Mouse (Mus musculus) erythroblast, embryonic 14.5 days (primary cell): ENCODE measurements around the gene Hnrnpa3.

Experiments
- GATA1 ChIP-seq: IDR thresholded peaks from 2 replicates; pipeline ENCODE4 v1.6.1; 2012; ENCODE audit warnings: low read length, inconsistent platforms, mixed read lengths
- TAL1 ChIP-seq: IDR thresholded peaks from 3 replicates; pipeline ENCODE4 v1.6.1; 2012; ENCODE audit warnings: low read length, inconsistent platforms, mixed read lengths

GRCm38 (mm10) chr2:75672561-75672960, 13.5 kb downstream of the Hnrnpa3 start:
- TF ChIP-seq GATA1 (no peak), TAL1 (no peak)
